Mouse (Mus musculus) c-Kit-positive CD71-positive TER-119-positive erythroid progenitor cells, embryonic 14.5 days (primary cell): ENCODE data around the gene Hspb6.
A peak's percentile ranks its signal among the peaks of the same experiment; 100 is the strongest.

Source experiments
- DNase-seq: peaks from one replicate; pipeline ENCODE4 v3.0.0-alpha.2; 2013; ENCODE audit warnings: low spot score

Gene Hspb6

DNA sequence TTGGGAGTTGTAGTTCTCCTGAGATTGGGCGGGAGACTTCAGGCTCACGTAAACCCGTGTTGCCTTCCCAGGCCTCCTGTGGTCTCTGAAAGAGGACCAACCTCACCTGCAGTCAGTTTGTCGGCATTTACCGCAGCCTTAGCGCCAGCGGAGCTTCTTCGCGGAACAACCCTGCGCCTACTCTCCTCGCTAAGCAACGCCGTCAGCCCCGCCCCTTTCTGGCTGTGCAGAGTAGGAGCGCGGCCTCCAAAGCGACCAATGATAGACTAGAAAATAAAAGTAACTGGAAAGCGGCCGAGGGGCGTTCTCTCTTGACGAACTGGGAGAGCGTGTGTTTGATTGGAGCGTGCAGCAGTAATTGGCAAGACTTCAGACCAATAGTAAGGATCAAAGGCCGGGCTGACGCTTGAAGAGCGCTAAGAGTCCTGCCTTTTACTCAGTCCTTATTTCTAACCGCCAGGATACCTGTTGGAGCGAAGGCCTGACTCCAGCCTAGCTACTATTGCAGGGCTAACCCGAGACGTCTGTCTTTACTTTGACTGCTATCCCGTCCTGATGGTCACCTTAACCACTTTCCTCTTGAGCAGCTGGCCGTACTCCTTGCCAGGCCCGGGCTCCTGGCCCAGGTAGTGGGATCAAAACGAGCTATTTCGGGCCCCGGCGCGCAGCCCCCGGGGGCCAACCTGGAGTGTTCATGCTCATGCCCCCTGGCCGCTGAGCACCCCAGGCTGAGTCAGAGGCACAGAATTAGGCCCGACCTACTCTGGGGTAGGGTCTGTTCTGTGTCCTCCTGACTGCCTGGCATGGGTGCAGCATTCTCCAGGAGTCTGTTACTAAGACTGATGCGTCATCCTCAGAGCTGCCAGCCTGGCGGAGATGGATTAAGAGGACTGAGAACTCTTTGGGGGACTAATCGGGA is at the start of gene Hspb6, which contains the start of gene Proser3:
Gene Hspb6, plus strand, starts transcription at position 77 of the 919 bp plus-strand sequence.
Gene Proser3, minus strand, starts transcription at position 198 of the 919 bp plus-strand sequence.
- DNase-seq: peak; percentile 99

DNA sequence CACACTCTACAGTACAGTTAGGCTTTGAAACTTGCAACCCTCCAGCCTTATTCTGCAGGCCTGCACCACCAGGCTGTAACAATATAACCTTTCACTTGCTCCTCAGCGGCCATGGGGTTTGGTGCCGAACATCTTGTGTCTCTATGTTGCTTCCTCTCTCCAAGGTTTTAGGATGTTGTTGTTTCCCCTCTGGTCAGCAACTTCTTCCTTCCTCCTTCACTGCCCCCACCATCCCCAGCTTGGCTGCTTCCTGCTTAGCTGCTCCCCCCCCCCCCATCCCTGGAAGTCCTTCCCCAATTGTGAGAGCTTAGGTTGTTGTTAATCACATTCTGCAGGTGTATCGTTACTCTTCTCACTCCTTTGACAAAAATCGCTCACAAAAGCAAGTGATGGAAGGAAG is 43.9 kb upstream of the Hspb6 start:
- DNase-seq: no peak

DNA sequence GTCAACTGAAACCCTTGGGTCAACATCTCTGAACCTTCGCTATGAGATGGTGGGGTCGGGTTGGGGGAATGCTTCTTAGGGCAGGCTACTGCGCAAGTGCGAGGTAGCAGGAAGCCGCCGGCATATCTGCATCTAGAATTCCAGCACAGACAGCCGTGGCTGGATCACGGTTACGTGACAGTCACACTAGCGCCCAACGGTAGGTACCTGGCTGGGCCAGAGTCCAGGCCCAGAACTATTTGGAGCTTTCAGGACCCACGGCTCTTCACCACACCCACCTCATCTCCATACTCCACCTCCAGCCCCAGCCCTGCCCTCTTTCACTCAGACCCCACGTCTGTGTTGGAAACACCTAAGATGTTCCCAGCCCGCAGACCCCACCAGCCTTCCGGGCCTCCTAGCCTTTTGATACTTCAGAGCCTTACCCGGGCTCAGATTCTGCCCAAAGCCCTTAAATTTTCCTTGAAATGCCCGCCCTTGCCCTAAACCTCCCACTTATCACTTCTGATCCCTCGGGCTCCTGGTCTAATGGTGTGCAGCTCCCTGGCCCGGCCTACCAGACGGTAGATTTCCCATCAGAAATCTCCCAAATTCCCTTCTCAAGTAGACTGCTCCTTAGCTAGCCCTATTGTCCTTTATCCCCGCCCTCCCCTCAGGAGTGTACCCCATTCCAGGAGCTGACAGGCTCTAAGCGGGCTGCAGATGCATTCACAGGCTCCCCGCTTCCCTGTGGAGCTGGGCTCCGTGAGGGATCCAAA is 36.8 kb upstream of the Hspb6 start:
- DNase-seq: no peak

DNA sequence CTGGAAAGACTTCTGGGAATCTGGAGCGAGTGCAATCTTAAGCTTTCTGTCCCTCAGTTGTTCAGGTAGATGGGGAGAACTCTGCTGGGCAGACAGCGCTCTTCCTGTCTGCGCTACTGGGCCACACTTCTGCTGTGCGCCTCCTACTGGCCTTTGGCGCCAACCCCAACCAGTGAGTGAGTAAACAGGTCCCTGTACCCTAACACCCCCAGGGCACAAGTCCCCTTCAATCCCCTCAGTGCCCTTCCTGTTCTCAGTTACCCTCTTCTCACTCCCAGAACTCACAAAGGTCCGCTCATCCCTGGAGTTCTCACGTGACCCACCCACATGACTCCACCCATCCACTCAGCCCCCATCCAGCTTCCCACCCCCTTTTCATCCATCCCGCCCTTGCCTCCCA is 33.7 kb upstream of the Hspb6 start:
- no peak for DNase-seq

DNA sequence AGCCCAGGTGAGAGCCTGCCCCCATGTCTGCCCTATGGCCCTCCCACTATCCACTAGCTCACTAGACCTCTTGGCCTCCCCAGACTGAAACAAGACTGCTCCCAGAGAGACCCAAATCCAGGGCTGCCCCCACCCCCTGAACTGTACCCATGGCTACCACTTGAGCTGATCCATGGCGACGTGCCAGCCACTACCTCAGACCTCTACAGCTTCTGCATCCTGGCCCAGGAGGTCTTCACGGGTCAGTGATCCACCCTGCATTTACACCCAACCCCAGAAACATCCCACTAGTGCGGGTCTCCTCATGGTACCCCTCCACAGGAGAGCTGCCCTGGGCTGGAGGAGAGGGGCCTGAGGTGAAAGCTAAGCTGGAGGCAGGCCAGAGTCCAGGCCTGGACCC is 31.6 kb upstream of the Hspb6 start:
- no peak for DNase-seq

DNA sequence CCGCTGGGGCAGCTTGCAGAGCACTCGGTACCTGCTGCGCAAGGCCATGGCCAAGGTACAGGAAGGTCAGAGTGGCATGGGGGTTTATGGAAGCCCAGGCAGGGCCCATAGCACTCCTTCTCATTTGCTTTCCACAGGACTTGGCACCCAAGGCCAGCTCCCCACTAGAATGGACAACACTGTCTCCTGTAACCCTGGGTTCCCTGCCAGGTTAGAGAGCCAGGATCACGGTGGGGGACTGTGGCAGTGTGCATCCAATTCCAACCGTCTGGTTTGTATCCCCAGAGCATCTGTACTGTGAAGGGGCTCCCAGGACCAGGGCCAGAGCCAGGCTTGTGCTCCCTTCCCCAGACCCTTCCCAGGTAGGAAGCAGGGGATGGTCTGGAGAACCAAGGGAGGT is 31.1 kb upstream of the Hspb6 start:
- no peak for DNase-seq

DNA sequence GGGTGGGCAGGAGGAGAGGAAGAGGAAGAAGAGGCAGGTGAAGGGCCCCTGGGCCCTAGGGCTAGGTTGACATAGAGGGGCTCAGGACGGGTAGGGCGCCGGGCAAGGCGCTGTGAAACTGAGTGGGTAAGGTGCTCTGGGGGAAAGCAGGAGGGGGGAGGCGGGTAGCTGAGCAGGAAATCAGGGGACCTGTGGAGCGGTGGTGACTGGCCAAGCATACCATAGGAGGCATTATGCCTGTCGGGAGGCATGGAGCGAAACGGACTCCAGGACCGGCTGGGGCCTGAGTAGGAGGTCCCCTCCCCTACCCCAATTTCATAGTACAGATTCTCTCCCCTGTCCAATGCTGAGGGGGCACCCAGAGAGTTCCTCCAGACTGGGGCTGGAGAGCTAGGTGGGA is 29.1 kb upstream of the Hspb6 start:
- no peak for DNase-seq

DNA sequence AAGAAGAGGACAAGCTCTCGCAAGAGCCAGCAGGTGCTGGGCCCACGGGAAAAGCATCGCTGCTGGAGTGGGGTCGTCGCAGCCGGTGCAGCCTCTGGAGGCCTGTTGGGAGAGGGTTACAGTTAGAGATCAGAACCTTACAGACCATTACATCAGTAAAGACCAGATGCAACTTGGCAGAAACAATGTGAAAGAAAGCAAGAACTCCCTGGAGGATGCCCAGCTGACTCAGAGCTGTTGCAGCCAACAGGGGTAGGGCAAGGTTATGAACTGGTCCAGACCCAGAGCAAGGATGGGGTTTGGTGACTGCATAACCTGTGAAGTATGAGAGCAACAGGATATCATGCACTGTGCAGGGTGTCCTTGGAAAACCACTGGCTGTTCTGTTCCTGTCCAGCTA is 27.5 kb upstream of the Hspb6 start:
- DNase-seq: no peak

DNA sequence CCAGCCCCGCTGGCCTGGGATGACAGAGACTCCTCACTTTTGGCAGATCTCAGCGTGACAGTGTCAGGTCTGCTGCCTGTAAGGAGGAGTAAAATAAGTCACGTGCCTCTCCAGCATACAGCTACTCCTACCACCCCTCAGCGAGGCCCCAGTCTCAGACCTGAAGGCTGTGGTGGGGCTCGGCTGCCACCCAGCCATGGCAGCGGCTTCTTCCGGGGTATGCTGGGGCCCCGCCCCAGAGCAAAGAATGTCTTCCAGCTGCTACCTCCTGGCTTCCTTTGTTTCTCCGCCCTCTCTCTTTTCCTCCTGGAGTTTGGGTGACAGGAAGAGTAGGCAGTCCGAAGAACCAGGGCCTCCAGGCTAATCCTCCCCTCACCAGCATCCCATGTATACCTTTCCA is 26.0 kb upstream of the Hspb6 start:
- DNase-seq: no peak

DNA sequence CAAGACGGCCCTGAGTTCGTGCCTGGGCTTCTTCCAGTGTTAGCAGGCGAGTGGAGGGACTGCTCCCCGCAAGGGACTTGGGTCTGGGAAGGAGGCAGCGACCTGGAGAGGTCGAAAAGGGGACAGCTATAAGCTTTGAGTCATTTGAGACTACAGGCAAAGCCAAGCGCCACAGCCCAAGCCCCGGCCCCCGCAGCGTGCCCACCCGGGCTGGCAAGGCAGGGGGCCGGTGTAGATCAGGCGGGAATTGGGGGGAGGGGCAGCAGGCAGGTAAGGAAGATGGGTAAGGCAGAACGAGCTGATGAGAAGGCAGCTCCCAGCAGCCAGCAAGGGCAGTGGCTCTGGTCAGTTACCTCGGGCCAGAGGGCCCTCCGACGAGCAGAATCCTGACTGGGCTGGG is 25.6 kb upstream of the Hspb6 start:
- DNase-seq: no peak

DNA sequence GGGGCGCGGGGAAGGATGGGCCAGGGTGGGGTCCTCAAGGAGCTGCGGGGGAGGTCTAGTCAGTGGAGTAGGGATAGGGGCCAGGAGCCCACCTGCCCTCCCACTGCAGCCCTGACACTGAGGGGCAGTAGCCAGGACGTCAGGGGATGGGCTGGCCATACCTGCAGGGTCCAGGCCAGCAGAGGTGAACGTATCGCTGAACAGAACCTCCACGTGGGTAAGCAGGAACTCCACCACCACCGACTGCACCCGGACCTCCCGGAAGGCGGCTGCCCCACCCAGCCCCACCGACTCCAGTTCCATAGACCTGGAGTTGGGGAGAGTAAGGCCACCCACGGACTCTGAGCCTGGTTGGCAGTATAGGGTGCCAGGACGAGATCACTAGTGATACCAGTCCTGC is 25.0 kb upstream of the Hspb6 start:
- no peak for DNase-seq

DNA sequence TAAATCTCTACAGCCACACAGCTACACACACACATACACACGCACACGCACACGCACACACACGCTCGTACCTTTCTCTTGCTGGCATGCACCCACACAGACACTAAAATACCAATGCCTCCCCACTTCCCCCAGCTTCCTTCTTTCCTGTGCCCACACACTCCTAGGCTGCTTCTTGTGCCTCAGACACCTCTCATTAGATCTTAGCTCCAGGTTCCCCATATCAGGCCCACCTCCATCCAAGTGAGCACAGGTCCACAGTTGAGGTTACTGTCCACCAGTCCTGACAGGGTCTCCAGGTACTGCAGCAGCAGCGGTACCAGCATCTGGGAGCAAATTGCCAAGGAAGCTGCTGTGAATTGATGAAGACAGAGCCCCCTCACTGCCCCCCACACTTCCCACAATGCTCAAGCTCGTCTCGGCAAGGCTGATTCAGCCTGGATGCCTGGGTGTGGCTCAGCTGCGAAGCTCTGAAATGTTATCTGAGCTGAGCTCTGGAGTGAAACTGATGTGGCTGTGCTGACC is 20.6 kb upstream of the Hspb6 start:
- DNase-seq: no peak

DNA sequence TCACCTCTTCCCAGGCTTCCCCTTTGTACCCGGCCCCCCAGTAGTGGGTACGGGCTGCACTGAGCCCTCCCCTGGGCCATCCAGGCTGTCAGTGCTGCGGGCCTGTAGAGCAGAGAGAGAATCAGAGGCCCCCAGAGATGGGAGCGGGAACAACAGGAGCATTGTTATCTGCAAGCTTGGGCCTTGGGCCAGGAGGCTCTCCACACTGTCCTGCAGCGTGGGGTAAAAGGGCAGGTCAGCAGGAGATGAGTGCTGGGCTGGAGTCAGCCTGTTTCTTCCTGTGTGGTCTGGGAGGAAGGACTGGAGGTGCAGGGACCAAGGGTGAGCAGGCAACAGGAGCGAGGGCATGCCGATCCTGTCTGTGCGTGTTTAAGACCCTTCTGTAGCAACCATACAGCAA is 19.0 kb upstream of the Hspb6 start:
- no peak for DNase-seq

DNA sequence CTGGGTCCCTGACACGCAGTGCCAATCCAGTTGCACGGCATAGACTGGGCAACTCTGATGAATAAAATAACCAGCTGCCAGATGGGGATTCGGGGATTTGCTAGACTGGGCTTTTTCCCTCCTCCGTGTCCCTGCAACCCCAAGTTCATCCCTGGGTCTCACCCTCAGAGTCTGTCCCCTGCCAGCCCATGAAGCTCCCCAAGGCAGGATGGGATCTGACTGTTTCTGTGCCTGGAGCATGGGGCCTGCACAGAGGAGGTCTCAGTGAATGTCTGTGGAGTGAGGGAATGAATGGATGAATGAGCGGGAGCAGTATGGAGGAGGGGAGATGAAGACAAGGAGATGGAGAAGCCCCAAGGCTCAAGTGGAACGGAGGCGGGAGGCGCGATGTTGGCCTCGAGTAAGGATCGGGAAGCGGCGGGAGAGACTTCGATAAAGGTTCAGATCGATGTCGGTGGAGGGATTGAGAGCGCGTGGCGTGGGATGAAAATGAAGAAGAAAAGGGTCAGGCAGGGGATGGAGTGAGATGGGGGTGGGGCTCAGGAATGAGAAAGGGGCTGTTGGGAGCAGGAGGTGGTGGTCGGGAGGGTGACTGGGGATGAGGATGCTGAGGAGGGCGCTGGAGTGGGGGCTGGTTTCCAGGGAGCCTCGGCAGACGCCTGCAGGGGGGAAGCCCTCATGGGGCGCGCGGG is 17.9 kb upstream of the Hspb6 start:
- no peak for DNase-seq

DNA sequence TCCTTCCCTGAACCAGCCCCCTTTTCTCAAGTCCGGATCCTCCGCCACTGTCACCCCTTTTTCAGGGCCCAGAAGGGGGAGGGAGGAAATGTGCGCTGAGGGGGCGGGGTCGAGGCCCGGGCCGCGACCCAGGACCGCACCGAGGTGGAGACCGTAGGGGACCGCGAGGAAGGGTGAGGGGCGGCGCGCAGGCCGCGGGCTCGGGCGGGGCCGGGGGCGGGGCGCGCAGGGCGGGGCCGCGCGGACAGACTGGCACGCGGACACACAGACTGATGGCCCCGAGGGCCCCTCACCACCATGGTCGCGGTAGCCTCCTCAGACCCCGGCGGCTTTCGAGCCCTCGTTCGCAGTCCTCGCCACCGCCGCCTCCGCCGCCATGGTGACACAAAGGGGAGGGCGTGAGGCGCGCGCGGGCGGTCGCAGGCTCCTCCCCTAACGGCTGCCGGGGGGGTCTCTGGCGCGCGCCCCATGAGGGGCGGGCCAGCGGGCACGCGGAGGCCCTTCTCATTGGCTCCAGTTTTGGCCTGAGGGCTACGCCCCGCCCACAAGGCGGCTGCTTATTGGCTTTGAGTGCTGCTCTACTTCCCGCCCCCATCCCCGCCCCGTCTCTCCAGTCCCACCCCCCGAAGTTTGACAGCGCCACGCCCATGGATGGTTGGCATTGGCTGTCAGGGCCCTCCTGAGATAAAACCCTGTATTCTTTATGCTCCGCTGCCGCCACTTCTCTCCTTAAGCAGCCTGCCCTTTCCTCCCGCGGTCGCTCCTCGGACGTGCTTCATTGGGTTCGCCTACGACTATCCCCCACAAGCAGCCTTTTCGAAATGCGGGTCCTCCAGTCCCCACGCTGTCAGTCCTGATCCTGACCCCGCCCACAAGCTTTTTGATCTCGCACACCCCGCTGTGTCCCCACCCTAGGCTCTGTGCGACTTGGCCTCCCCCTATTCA is 17.1 kb upstream of the Hspb6 start, which contains the start of gene Arhgap33:
Gene Arhgap33, minus strand, starts transcription at position 428 of the 945 bp plus-strand sequence.
- DNase-seq: peak; percentile 99

DNA sequence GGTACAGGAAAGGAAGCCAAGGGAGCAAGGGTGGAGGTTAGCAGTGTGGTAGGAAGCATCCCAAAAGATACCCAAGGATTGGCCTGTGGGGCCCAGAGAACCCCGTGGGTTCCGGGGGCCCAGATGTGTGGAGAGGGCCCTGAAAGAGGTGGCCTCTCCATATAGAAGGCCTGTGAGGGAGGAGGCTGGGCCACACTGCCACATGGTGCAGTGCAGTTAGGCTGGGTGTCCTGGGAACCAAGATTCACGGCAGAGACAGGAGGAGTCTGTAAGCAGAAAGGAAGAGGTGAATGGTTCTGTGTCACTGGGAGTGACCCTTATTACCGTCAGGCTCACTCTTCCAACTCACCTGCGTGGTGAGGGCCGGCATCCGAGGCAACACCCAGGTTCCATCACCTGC is 11.4 kb upstream of the Hspb6 start:
- DNase-seq: no peak

DNA sequence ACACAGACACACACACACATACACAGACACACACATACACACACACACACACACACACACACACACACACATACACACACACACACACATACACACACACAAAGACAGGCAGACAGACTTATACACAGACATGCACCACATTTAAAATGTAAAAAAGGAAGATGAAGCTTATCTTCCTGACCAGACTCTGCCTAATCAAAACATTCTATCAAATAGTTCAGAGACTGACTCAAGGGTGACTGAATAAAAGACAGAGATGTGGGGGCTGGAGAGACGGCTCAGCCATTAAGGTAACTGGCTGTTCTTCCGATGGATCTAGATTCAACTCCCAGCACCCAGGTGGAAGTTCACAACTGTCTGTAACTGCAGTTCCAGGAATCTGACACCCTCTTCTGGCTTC is 7.7 kb upstream of the Hspb6 start:
- DNase-seq: no peak

DNA sequence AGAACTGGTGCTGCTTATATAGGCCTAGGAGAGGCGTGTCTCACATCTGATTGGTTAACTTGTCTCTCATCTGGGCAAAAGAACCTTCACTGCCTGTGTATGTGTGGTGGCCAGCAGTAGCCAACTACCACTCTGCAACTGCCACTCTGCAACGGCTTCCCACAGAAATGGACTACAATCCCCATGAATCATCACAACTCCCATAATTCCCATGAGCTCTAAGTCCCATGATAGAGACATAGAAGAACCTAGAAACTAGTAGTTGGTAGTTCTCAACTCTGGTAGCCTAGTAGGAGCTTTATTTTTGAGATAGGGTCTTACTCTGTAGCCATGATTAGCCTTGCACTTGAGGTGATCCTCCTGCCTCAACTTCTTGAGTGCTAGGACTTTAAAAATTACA is 2.1 kb upstream of the Hspb6 start:
- DNase-seq: no peak

DNA sequence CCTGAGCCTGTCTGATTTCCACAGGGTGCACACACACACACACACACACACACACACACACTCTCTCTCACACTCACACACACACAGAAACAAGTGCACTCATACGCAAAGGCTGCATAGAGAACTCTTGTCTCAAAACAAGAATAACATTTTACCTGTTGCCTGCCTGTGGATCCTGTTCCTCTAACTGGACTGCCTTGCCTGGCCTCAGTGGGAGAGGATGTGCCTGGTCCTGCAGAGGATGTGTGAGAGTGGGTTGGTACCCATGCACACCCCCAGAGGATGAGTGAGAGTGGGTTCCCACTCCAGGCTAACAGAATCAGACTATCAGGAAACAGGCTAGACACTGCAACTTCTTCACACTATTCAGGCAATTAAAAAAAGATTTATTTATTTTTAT is 1.4 kb upstream of the Hspb6 start:
- no peak for DNase-seq

DNA sequence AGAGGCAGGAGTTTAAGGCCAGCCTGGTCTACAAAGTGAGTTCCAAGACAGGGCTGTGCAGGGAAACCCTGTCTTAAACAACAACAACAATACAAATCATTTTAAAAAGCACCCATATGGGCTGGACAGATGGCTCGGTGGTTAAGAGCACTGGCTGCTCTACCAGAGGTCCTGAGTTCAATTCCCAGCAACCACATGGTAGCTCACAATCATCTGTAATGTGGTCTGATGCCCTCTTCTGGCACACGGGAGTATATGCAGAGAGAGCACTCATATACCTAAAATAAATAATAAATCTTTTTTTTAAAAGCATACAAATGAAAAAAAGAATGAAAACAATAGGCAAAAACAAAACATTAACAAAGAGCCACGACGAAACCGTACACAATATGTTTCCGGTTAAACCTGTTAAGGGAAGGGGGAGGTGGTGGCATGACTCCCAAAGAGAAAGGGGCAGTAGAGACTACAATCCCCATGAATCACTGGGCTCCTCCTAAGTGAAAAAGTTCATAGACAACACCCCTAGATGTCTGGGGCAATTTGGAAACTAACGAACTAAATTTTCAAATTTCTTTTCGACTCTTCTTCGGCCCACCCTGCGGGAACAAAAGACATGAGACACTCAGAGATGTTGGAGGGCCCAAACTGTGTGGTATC is 405 bp upstream of the Hspb6 start:
- no peak for DNase-seq
